Mouse (Mus musculus) sigmoid colon, adult 10 weeks (tissue): ENCODE data around the gene Gm10643. TPM values are rescaled to one million over a fixed set of nuclear protein-coding genes. Genes with fewer than 3 reads are reported as not detected.

Experiments used
- polyA plus RNA-seq: library from polyadenylated mRNA; stranded (reverse); fragments of 350-450 nt; fragmentation: Illumina TruSeq; extraction: RNeasy Lipid Tissue Mini Kit (QIAGEN cat#74804); gene quantifications from one replicate; pipeline ENCODE4 v1.2.3, GENCODE M21; 2014; ENCODE audit warnings: low read depth, low replicate concordance

Gm10643 gene
- 2.2 TPM for polyA plus RNA-seq

GRCm38 (mm10) chr8:84065037-84065436 is at the start of gene Gm10643:
Gene Gm10643, minus strand, starts transcription at chr8:84065137.

GRCm38 (mm10) chr8:84104697-84105609 is 40.0 kb upstream of the Gm10643 start, which contains the start of gene Dcaf15:
Gene Dcaf15, minus strand, starts transcription at chr8:84104768.

GRCm38 (mm10) chr8:84066291-84066930 is 1.5 kb upstream of the Gm10643 start, which contains the start of gene Rfx1:
Gene Rfx1, plus strand, starts transcription at chr8:84066834.

GRCm38 (mm10) chr8:84044900-84045299 is 20.0 kb downstream of the Gm10643 start, which contains the start of gene Rln3:
Gene Rln3, minus strand, starts transcription at chr8:84045000.

GRCm38 (mm10) chr8:84042066-84042947 is 22.6 kb downstream of the Gm10643 start, which contains the start of gene Il27ra:
Gene Il27ra, minus strand, starts transcription at chr8:84042589.

GRCm38 (mm10) chr8:84021096-84021495 is 43.8 kb downstream of the Gm10643 start, which contains the start of gene Palm3:
Gene Palm3, plus strand, starts transcription at chr8:84021471.

Other genes starting within 250 kb of the Gm10643 start
- 1.6 TPM for gene Adgrl1, start 165.0 kb downstream of the Gm10643 start, polyA plus RNA-seq
- gene Gm10644, start 109.9 kb downstream of the Gm10643 start, polyA plus RNA-seq: not detected
- 4.7 TPM for gene Asf1b, start 109.6 kb downstream of the Gm10643 start, polyA plus RNA-seq
- gene Prkaca, start 92.1 kb downstream of the Gm10643 start, polyA plus RNA-seq: 16.0 TPM
- 4.5 TPM for gene Samd1, start 67.5 kb downstream of the Gm10643 start, polyA plus RNA-seq
- not detected for gene 1700067K01Rik, start 63.6 kb downstream of the Gm10643 start, polyA plus RNA-seq
- gene 2210011C24Rik, start 53.0 kb downstream of the Gm10643 start, polyA plus RNA-seq: 10.3 TPM
- 0.16 TPM for gene Palm3, start 43.7 kb downstream of the Gm10643 start, polyA plus RNA-seq
- gene Il27ra, start 22.5 kb downstream of the Gm10643 start, polyA plus RNA-seq: 0.13 TPM
- not detected for gene Rln3, start 20.1 kb downstream of the Gm10643 start, polyA plus RNA-seq
- gene Rfx1, start 1.7 kb upstream of the Gm10643 start, polyA plus RNA-seq: 1.6 TPM
- 4.3 TPM for gene Dcaf15, start 39.6 kb upstream of the Gm10643 start, polyA plus RNA-seq
- not detected for gene Podnl1, start 60.9 kb upstream of the Gm10643 start, polyA plus RNA-seq
- 0.47 TPM for gene Cc2d1a, start 82.8 kb upstream of the Gm10643 start, polyA plus RNA-seq
- gene 4930432K21Rik, start 82.9 kb upstream of the Gm10643 start, polyA plus RNA-seq: not detected
- not detected for gene Nanos3, start 120.1 kb upstream of the Gm10643 start, polyA plus RNA-seq
- gene Zswim4, start 171.9 kb upstream of the Gm10643 start, polyA plus RNA-seq: 0.25 TPM
- 1.8 TPM for gene D8Ertd738e, start 184.6 kb upstream of the Gm10643 start, polyA plus RNA-seq
- gene Mri1, start 192.2 kb upstream of the Gm10643 start, polyA plus RNA-seq: 6.0 TPM
- gene Ccdc130, start 205.2 kb upstream of the Gm10643 start, polyA plus RNA-seq: 1.6 TPM